Mouse (Mus musculus) myocyte (in vitro differentiated cells): Measurements from ENCODE around the gene Vps33b. TPM values are rescaled to one million over a fixed set of nuclear protein-coding genes. Genes with fewer than 3 reads are reported as not detected.
A peak's percentile ranks its signal among the peaks of the same experiment; 100 is the strongest.

Experiments used
- H3K27me3 ChIP-seq: one replicate; pipeline ENCODE4 v1.6.1; 2011; ENCODE audit not compliant: control insufficient read depth, insufficient read depth, insufficient read length
- H3K36me3 ChIP-seq: one replicate; pipeline ENCODE4 v1.6.1; 2011; ENCODE audit not compliant: control insufficient read depth, insufficient read depth
- H3K4me2 ChIP-seq: one replicate; pipeline ENCODE4 v1.6.1; 2011; ENCODE audit warnings: low read depth, control low read depth
- H3K4me3 ChIP-seq: one replicate; pipeline ENCODE4 v1.5.1; 2011; ENCODE audit warnings: mild to moderate bottlenecking, control low read depth, moderate library complexity
- H3K79me2 ChIP-seq: one replicate; pipeline ENCODE4 v1.6.1; 2011; ENCODE audit not compliant: control insufficient read depth, insufficient read depth
- H3ac ChIP-seq: one replicate; pipeline ENCODE4 v1.6.1; 2011; ENCODE audit not compliant: control insufficient read depth, insufficient read length
- CEBPB ChIP-seq: IDR thresholded peaks from 2 replicates; pipeline ENCODE4 v1.6.1; 2011; ENCODE audit warnings: mild to moderate bottlenecking, moderate library complexity; ENCODE audit not compliant: poor library complexity, insufficient read depth, severe bottlenecking
- E2F4 ChIP-seq: IDR thresholded peaks from one replicate; pipeline ENCODE4 v1.6.1; 2011; ENCODE audit warnings: mild to moderate bottlenecking, control low read depth, moderate library complexity; ENCODE audit not compliant: insufficient read depth
- MAX ChIP-seq: IDR thresholded peaks from one replicate; pipeline ENCODE4 v1.6.1; 2011; ENCODE audit warnings: low read depth, mild to moderate bottlenecking, control low read depth
- MYOD1 ChIP-seq, 3 experiments: IDR thresholded peaks; one replicate each; pipeline ENCODE4 v1.6.1; 2011; ENCODE audit warnings: control low read depth in 2 of 3, low read depth in 2 of 3, mild to moderate bottlenecking in 2 of 3, moderate library complexity in 1 of 3; ENCODE audit not compliant: insufficient read length in 2 of 3, control insufficient read depth in 1 of 3
- MYOG ChIP-seq, 3 experiments: IDR thresholded peaks; one replicate each; pipeline ENCODE4 v1.6.1; 2011; ENCODE audit warnings: control low read depth in 2 of 3, low read depth in 2 of 3, mild to moderate bottlenecking in 2 of 3; ENCODE audit not compliant: insufficient read length in 2 of 3, control insufficient read depth in 1 of 3, insufficient read depth in 1 of 3
- POLR2A ChIP-seq: IDR thresholded peaks from one replicate; pipeline ENCODE4 v1.6.1; 2011; ENCODE audit warnings: low read depth, mild to moderate bottlenecking, control low read depth, moderate library complexity; ENCODE audit not compliant: insufficient read length
- POLR2AphosphoS2 ChIP-seq: IDR thresholded peaks from one replicate; pipeline ENCODE4 v1.6.1; 2011; ENCODE audit warnings: low read depth, control low read depth; ENCODE audit not compliant: insufficient read length
- REST ChIP-seq: IDR thresholded peaks from one replicate; pipeline ENCODE4 v1.6.1; 2011; ENCODE audit warnings: mild to moderate bottlenecking, control low read depth, moderate library complexity; ENCODE audit not compliant: insufficient read depth, insufficient read length
- SRF ChIP-seq: IDR thresholded peaks from one replicate; pipeline ENCODE4 v1.6.1; 2011; ENCODE audit warnings: low read depth; ENCODE audit not compliant: control insufficient read depth, insufficient read length
- TCF12 ChIP-seq: IDR thresholded peaks from one replicate; pipeline ENCODE4 v1.6.1; 2011; ENCODE audit warnings: mild to moderate bottlenecking, control low read depth; ENCODE audit not compliant: poor library complexity, insufficient read depth, severe bottlenecking
- TCF3 ChIP-seq: IDR thresholded peaks from one replicate; pipeline ENCODE4 v1.6.1; 2011; ENCODE audit warnings: low read depth, control low read depth; ENCODE audit not compliant: insufficient read length
- USF1 ChIP-seq: IDR thresholded peaks from one replicate; pipeline ENCODE4 v1.6.1; 2011; ENCODE audit warnings: low read depth, mild to moderate bottlenecking, control low read depth, moderate library complexity
- polyA plus RNA-seq: library from polyadenylated mRNA; unstranded; fragments of >200 nt; fragmentation: generic; extraction: Trizol; gene quantifications from one replicate; pipeline ENCODE4 v1.2.1, GENCODE M21; 2012; ENCODE audit warnings: missing spikeins

Gene Vps33b
- polyA plus RNA-seq, 1 experiment = 4.8 TPM

DNA sequence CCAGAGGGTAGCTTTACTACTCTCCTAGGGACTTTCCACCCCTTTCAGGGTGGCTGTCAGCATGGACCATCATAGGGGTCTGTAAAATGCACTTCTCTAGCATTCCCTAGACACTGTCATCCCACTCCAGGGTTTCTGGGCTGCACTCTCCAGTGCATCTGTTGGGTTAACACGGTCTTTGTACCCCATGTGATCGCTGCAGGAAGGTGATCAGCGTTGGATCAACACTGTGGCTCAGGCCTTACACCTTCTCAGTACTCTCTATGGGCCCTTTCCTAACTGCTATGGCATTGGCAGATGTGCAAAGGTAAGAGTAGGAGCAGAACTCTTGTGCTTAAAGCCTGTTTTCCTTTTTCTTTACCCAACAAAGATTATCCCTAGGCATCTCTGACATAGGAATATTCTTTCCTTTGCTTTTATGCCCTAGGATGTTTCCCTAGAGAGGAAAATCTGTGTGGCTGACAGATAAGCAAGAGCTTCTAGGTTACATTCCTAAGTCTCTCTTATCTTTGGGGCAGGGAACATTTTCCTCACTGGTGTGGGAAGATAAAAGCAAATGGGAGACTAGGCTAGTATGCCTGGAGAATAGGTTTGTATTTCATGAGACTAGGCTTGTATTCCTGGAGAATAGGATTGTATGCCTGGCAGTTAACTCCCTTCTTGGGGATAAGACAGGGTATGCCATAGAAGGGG, 13.9 kb downstream of the Vps33b start:
- Histone ChIP-seq H3K4me3 (no peak overlapping the region), H3ac (no peak overlapping the region), H3K79me2 (no peaks in the 10 kb centered on the region), H3K27me3 (no peaks in the 10 kb centered on the region), H3K36me3 (peaks cover 31% of the 10 kb centered on the region), H3K4me2 (no peak overlapping the region)
- TF ChIP-seq POLR2AphosphoS2 = no peak
- TF ChIP-seq CEBPB = no peak
- TF ChIP-seq TCF3 = no peak
- TF ChIP-seq E2F4 = no peak
- TF ChIP-seq MYOD1 (IDR thresholded peaks at IDR 0.05; ENCODE audit: control insufficient read depth in 1 of 3, insufficient read length in 2 of 3, low read depth in 2 of 3) = no peak
- TF ChIP-seq USF1 = no peak
- no peak for TF ChIP-seq MAX
- no peak for TF ChIP-seq MYOG (IDR thresholded peaks at IDR 0.05; ENCODE audit: control insufficient read depth in 1 of 3, insufficient read depth in 1 of 3, insufficient read length in 2 of 3, low read depth in 2 of 3)
- no peak for TF ChIP-seq REST
- no peak for TF ChIP-seq SRF
- no peak for TF ChIP-seq TCF12
- no peak for TF ChIP-seq POLR2A

DNA sequence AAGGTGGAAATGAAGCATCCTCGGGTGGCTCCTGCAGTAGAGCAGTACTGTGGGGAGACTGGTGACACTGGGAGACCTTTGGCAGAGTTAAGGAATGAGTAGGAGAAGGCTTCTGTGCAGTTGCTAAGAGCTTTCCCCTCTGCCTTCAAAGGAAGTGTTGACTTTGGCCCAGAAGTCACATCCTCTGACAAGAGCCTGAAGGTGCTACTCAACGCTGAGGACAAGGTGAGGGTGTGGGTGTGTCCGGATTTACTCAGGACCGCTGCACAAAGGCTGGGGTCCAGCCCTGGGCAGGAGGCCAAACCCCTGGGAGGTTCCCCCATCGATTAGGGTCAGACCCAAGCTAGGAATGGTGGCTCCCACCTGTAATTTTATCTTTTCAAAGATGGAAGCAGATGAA, 14.9 kb downstream of the Vps33b start:
- TF ChIP-seq POLR2AphosphoS2 (no peak), E2F4 (no peak), MYOD1 (IDR thresholded peaks at IDR 0.05; ENCODE audit: control insufficient read depth in 1 of 3, insufficient read length in 2 of 3, low read depth in 2 of 3) (no peak), MYOG (IDR thresholded peaks at IDR 0.05; ENCODE audit: control insufficient read depth in 1 of 3, insufficient read depth in 1 of 3, insufficient read length in 2 of 3, low read depth in 2 of 3) (no peak), USF1 (no peak), REST (no peak), POLR2A (no peak), TCF3 (no peak), CEBPB (no peak), SRF (no peak)
- H3ac ChIP-seq = no peak overlapping the region
- no peaks in the 10 kb centered on the region for H3K79me2 ChIP-seq
- H3K4me3 ChIP-seq = no peak overlapping the region
- no peaks in the 10 kb centered on the region for H3K27me3 ChIP-seq
- H3K36me3 ChIP-seq = peaks cover 30% of the 10 kb centered on the region
- H3K4me2 ChIP-seq = no peak overlapping the region

- Histone ChIP-seq H3K27me3 (no peaks in the 10 kb centered on the region), H3K36me3 (peaks cover 30% of the 10 kb centered on the region), H3K4me2 (no peak overlapping the region), H3K4me3 (no peak overlapping the region), H3K79me2 (no peaks in the 10 kb centered on the region), H3ac (no peak overlapping the region)
- no peak for TF ChIP-seq TCF3
- no peak for TF ChIP-seq TCF12
- no peak for TF ChIP-seq USF1
- no peak for TF ChIP-seq POLR2A
Measured at GRCm38 (mm10) chr7:80285725-80286124, 16.3 kb downstream of the Vps33b start.

DNA sequence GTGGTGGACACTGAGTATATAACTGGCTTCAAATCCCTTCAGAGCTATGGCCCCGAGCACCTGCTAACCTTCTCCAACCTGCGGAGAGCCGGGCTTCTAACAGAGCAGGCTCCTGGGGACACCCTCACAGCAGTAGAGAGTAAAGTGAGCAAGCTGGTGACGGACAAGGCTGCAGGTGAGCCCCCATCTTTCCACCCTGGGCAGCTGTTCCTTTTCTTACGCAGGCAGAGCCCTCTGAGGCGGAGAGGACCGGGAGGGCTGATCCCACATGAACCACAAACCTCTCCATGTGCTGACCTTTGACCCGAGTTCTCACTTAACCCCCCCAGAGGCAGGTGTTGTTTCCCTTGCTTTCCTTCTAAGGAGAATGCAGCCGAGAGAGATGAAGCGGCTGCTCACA, 18.3 kb downstream of the Vps33b start:
- Histone ChIP-seq H3K4me2 (no peak overlapping the region), H3K36me3 (peaks cover 23% of the 10 kb centered on the region)
- TF ChIP-seq MYOG (IDR thresholded peaks at IDR 0.05; ENCODE audit: control insufficient read depth in 1 of 3, insufficient read depth in 1 of 3, insufficient read length in 2 of 3, low read depth in 2 of 3) (no peak), POLR2A (no peak), E2F4 (no peak), USF1 (no peak), MAX (no peak), CEBPB (no peak), POLR2AphosphoS2 (no peak)

GRCm38 (mm10) chr7:80294062-80294763, 24.8 kb downstream of the Vps33b start, which contains the start of gene Prc1:
Gene Prc1 (plus strand): TSS chr7:80294450.
- TF ChIP-seq MYOD1 (IDR thresholded peaks at IDR 0.05; ENCODE audit: control insufficient read depth in 1 of 3, insufficient read length in 2 of 3, low read depth in 2 of 3) (no peak), TCF3 (no peak), POLR2A (peak; percentile 89), USF1 (no peak), REST (no peak), MAX (no peak), CEBPB (no peak), TCF12 (no peak), E2F4 (peak; percentile 94), MYOG (IDR thresholded peaks at IDR 0.05; ENCODE audit: control insufficient read depth in 1 of 3, insufficient read depth in 1 of 3, insufficient read length in 2 of 3, low read depth in 2 of 3) (no peak), POLR2AphosphoS2 (peak; percentile 74)

More for the DNA sequence above, 18.3 kb downstream of the Vps33b start:
- H3K4me3 ChIP-seq = no peak overlapping the region
- no peaks in the 10 kb centered on the region for H3K27me3 ChIP-seq
- no peak overlapping the region for H3ac ChIP-seq
- H3K79me2 ChIP-seq = no peaks in the 10 kb centered on the region

More at GRCm38 (mm10) chr7:80294062-80294763, 24.8 kb downstream of the Vps33b start, which contains the start of gene Prc1:
- H3K27me3 ChIP-seq = no peaks in the 10 kb centered on the region
- H3K4me3 ChIP-seq = peak within 1 kb of the TSS; percentile 68
- no peaks in the 10 kb centered on the region for H3K36me3 ChIP-seq
- H3ac ChIP-seq = peak within 1 kb of the TSS; percentile 62
- H3K79me2 ChIP-seq = peaks cover 44% of the 10 kb centered on the region
- peak within 1 kb of the TSS; percentile 85 for H3K4me2 ChIP-seq
